Mouse (Mus musculus): ENCODE results near the gene Nxt2. TPM values are rescaled to one million over a fixed set of nuclear protein-coding genes. Genes with fewer than 3 reads are reported as not detected.

Nxt2 gene
- polyA plus RNA-seq (2016; fragmentation: Nextera tagmentation; extraction: Ambion mirVana), result 12.0 and 12.3 TPM in 2 replicates

DNA sequence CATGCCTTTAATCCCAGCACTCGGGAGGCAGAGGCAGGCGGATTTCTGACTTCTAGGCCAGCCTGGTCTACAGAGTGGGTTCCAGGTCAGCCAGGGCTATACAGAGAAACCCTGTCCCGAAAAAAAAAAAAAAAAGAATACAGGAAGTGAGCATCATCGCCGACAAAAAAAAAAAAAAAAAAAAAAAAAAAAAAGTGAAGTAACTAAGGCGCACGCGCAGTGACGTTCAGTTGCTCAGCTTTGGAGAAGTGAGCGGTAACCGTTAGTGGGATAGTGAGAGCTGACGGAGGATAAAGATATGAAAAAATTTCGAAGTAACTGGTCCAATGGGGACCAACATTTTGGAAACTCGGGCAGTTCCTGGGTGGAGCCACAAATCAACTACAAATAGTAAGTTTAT is at the start of gene Nxt2:
Nxt2 (plus strand) TSS at position 229 of the 400 bp plus-strand sequence.
- H3K4me3 ChIP-seq, result peak within 1 kb of the TSS; percentile 50
- no peak within 1 kb of the TSS for H3K9ac ChIP-seq (replicated peaks)
- no peak within 1 kb of the TSS for H3K27ac ChIP-seq (replicated peaks)
- no peaks in the 10 kb centered on the region for H3K4me1 ChIP-seq
- ATAC-seq (ENCODE audit: low FRiP score, low read depth), result no peak
- no peaks in the 10 kb centered on the region for H3K27me3 ChIP-seq
- no peaks in the 10 kb centered on the region for H3K9me3 ChIP-seq
- 95% methylated on average over 14 of the region's 14 CpGs for WGBS
- peak within 1 kb of the TSS; percentile 45 for H3K4me2 ChIP-seq (replicated peaks)
- no peaks in the 10 kb centered on the region for H3K36me3 ChIP-seq

DNA sequence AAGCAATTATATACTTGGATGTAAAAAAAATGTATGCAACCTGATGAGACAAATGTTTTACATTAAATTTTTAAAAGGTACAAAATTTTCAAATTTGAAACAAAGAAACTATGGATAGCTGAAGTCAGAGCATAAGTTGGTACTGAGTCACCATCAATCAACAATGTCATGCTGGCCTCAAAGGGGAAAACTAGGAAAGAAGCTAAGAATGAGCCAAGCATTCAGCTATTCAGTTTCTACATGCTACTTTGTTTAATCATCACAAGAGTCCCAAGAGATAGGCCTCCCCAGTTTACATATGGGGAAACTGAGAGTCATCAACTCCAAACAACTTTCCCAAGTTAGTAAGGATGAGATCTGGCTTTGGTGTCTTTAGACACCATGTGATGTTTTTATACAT is 49.6 kb upstream of the Nxt2 start:
- Histone ChIP-seq H3K27ac (replicated peaks) (no peak overlapping the region), H3K36me3 (no peaks in the 10 kb centered on the region), H3K4me1 (no peaks in the 10 kb centered on the region), H3K4me2 (replicated peaks) (no peak overlapping the region), H3K4me3 (no peak overlapping the region), H3K9me3 (no peaks in the 10 kb centered on the region), H3K27me3 (peaks cover 43% of the 10 kb centered on the region; the same call in 1 of the 2 replicates), H3K9ac (replicated peaks) (no peak overlapping the region)
- ATAC-seq (ENCODE audit: low FRiP score, low read depth), result no peak

- 83% methylated on average over 2 of the region's 2 CpGs for WGBS
- Histone ChIP-seq H3K4me1 (no peaks in the 10 kb centered on the region), H3K9me3 (no peaks in the 10 kb centered on the region), H3K27me3 (peaks cover 29% of the 10 kb centered on the region; the same call in 1 of the 2 replicates), H3K4me2 (replicated peaks) (no peak overlapping the region), H3K9ac (replicated peaks) (no peak overlapping the region), H3K4me3 (no peak overlapping the region), H3K27ac (replicated peaks) (no peak overlapping the region), H3K36me3 (no peaks in the 10 kb centered on the region)
- ATAC-seq (ENCODE audit: low FRiP score, low read depth), result no peak
Measured at GRCm38 (mm10) chrX:142182026-142182425, 44.5 kb upstream of the Nxt2 start.

DNA sequence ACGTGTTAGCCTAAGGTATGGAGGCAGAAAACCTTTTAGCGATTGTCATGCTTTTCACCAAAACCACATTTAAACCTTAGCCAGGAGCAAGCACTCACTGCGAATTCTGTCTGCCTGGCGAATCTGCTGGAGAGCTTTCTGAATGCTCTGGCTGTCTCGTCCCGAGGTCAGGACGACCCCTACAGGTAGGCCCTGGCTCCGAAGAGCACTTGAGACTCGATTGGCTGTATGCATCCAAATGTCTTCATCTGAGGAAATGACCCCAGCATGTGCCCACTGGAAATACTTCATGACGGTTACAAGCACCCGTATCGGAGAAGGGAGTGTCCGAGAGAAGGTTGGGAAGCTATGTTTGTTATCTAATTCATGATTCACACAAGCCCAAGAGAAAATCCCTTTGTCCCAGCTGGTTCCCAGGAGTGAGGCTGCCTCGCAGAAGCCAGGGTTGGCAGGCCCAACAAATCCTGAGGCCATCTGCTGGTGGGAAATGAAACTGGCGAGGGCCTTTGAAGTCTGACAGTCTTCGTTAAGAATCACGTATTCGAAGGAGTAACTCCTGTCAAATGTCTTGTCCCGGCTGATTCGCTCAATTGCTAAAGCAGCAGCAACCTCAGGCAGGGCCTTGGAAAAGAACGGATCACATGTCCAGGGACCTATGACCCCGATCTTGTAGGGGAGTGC is 37.4 kb upstream of the Nxt2 start:
- no peak overlapping the region for H3K27ac ChIP-seq (replicated peaks)
- peak; percentile 78 for ATAC-seq (ENCODE audit: low FRiP score, low read depth)
- peaks cover 26% of the 10 kb centered on the region; the same call in 1 of the 2 replicates for H3K27me3 ChIP-seq
- no peak overlapping the region for H3K9ac ChIP-seq (replicated peaks)
- no peaks in the 10 kb centered on the region for H3K36me3 ChIP-seq
- WGBS, result 33% methylated on average over 22 of the region's 22 CpGs
- no peaks in the 10 kb centered on the region for H3K9me3 ChIP-seq
- no peaks in the 10 kb centered on the region for H3K4me1 ChIP-seq
- H3K4me2 ChIP-seq (replicated peaks), result peak overlapping the region; percentile 22
- H3K4me3 ChIP-seq, result no peak overlapping the region

GRCm38 (mm10) chrX:142190355-142190754 is 36.2 kb upstream of the Nxt2 start:
- WGBS, result 89% methylated on average over 2 of the region's 2 CpGs
- H3K4me1 ChIP-seq, result no peaks in the 10 kb centered on the region
- no peak overlapping the region for H3K4me3 ChIP-seq
- no peak overlapping the region for H3K27ac ChIP-seq (replicated peaks)
- ATAC-seq (ENCODE audit: low FRiP score, low read depth), result no peak
- H3K4me2 ChIP-seq (replicated peaks), result no peak overlapping the region
- no peak overlapping the region for H3K9ac ChIP-seq (replicated peaks)
- no peaks in the 10 kb centered on the region for H3K9me3 ChIP-seq
- H3K27me3 ChIP-seq, result peaks cover 24% of the 10 kb centered on the region
- H3K36me3 ChIP-seq, result no peaks in the 10 kb centered on the region

DNA sequence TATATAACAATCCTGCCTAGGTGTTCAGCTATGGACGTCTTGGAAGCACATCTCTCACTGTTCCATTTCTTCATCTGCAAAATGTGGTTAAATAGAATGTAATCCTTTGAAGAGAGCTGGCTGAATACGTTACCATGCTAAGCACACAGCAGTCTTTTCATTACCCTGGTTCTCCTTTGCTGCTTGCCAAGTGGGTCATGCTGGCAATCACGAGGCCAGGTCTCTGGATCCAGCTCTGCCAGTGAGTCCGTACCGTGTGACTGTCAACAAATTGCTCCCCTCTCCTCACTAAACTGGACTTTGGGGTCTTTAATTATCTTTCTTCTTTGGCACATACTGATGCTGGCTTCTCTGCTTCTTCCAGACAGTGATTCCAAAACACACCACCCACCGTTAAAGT is 32.1 kb upstream of the Nxt2 start:
- WGBS, result 68% methylated on average over 6 of the region's 6 CpGs
- H3K27ac ChIP-seq (replicated peaks), result no peak overlapping the region
- no peaks in the 10 kb centered on the region for H3K9me3 ChIP-seq
- no peak overlapping the region for H3K9ac ChIP-seq (replicated peaks)
- no peak for ATAC-seq (ENCODE audit: low FRiP score, low read depth)
- H3K27me3 ChIP-seq, result peaks cover 36% of the 10 kb centered on the region
- H3K4me1 ChIP-seq, result no peaks in the 10 kb centered on the region
- H3K4me2 ChIP-seq (replicated peaks), result no peak overlapping the region
- no peak overlapping the region for H3K4me3 ChIP-seq
- no peaks in the 10 kb centered on the region for H3K36me3 ChIP-seq

DNA sequence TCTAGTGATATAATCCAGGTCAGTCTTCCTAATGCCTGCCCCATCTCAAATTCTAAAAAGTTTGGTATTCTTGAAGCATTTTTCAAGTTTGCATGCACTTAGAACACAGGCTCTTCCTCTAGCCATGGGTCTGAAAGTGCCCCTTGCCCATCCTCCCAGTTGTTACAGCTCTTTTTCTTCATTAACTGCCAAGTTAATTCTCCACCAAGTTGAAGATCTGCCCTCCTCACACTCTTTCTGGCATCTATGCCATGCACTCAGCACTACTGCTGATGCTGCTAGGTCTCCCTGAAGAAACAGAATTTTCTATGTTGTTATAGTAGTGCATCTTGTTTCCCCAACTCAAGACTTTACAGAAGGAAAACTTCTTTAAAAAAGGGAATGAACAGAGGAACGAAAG is 31.0 kb upstream of the Nxt2 start:
- 70% methylated on average over 1 of the region's 1 CpGs for WGBS
- no peak overlapping the region for H3K4me2 ChIP-seq (replicated peaks)

GRCm38 (mm10) chrX:142196831-142197230 is 29.7 kb upstream of the Nxt2 start, which contains the start of gene Gucy2f:
Gene Gucy2f, minus strand, starts transcription at chrX:142196931.
- H3K4me3 ChIP-seq, result no peak within 1 kb of the TSS
- H3K9ac ChIP-seq (replicated peaks), result no peak within 1 kb of the TSS
- H3K4me2 ChIP-seq (replicated peaks), result no peak within 1 kb of the TSS
- ATAC-seq (ENCODE audit: low FRiP score, low read depth), result no peak
- H3K4me1 ChIP-seq, result no peaks in the 10 kb centered on the region
- H3K27ac ChIP-seq (replicated peaks), result no peak within 1 kb of the TSS
- H3K9me3 ChIP-seq, result no peaks in the 10 kb centered on the region
- 28% methylated on average over 5 of the region's 5 CpGs for WGBS
- peaks cover 26% of the 10 kb centered on the region for H3K27me3 ChIP-seq
- H3K36me3 ChIP-seq, result no peaks in the 10 kb centered on the region

More for the DNA sequence above, 31.0 kb upstream of the Nxt2 start:
- Histone ChIP-seq H3K9ac (replicated peaks) (no peak overlapping the region), H3K27me3 (peaks cover 26% of the 10 kb centered on the region), H3K4me3 (no peak overlapping the region), H3K36me3 (no peaks in the 10 kb centered on the region), H3K4me1 (no peaks in the 10 kb centered on the region), H3K9me3 (no peaks in the 10 kb centered on the region), H3K27ac (replicated peaks) (no peak overlapping the region)
- no peak for ATAC-seq (ENCODE audit: low FRiP score, low read depth)

DNA sequence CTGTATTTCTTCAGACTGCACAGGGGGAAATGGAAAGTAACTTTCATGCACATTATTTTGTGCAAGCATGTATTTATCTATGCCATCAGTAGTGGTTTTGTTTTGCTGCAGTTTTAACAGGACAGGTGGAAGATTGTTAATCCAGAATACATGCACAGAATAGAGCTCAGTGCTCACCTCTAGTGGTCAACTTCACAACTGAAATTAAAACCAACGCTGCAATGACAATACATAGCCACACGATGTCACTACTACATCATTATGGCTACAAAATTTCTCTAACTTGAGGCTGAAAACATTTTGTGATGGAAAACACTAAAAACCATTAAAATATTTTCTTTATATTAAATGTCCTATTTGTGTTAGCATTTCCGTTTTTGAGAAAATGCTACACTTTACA is 26.3 kb upstream of the Nxt2 start:
- H3K4me1 ChIP-seq, result no peaks in the 10 kb centered on the region
- no peak overlapping the region for H3K9ac ChIP-seq (replicated peaks)
- WGBS, result 22% methylated on average over 3 of the region's 3 CpGs
- no peaks in the 10 kb centered on the region for H3K9me3 ChIP-seq
- no peak overlapping the region for H3K4me3 ChIP-seq
- no peak overlapping the region for H3K27ac ChIP-seq (replicated peaks)
- no peaks in the 10 kb centered on the region for H3K36me3 ChIP-seq
- peaks cover 25% of the 10 kb centered on the region for H3K27me3 ChIP-seq
- no peak for ATAC-seq (ENCODE audit: low FRiP score, low read depth)
- no peak overlapping the region for H3K4me2 ChIP-seq (replicated peaks)

- peak overlapping the region; percentile 50 for H3K4me3 ChIP-seq
- no peak overlapping the region for H3K9ac ChIP-seq (replicated peaks)
- H3K4me2 ChIP-seq (replicated peaks), result peak overlapping the region; percentile 45
- WGBS, result 29% methylated on average over 15 of the region's 15 CpGs
- no peaks in the 10 kb centered on the region for H3K9me3 ChIP-seq
- peak overlapping the region; percentile 88 for H3K27ac ChIP-seq (replicated peaks)
- H3K36me3 ChIP-seq, result no peaks in the 10 kb centered on the region
- peak; percentile 54 for ATAC-seq (ENCODE audit: low FRiP score, low read depth)
- H3K4me1 ChIP-seq, result no peaks in the 10 kb centered on the region
- H3K27me3 ChIP-seq, result no peaks in the 10 kb centered on the region
Measured at GRCm38 (mm10) chrX:142227398-142228054, 956 bp downstream of the Nxt2 start.

DNA sequence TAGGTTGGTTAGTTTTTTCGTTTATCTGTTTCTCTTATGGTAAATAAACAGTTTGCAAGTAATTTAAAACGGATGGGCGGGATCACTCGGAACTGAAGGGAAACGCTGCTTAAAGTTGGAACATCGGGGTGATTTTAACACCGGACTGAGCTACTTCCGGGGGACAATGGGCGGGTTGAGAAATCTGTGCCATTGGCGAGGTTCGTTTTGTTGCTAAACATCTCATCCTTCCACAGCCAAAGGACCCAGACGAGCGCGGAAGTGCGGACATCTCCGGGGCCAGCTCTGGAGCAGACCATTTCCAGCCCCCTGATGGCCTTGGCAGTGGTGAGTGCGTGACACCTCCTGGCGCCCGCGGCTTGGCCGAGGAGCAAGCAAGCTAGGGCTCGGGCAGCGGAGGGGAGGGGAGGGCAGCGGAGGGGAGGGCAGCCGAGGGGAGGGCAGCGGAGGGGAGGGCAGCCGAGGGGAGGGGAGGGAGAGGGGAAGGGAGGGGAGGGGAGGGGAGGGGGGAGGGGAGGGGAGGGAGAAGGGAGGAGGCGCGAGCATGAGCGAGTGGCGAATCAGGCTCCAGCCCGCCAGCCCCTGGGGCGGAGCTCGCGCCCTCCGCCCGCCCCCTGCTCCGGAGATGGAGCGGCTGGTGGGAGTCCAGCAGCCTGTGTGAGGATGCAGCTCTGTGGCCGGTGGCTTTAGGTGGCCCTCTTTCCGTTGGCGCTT is 1.6 kb downstream of the Nxt2 start:
- Histone ChIP-seq H3K27me3 (no peaks in the 10 kb centered on the region), H3K4me2 (replicated peaks) (peak overlapping the region; percentile 45), H3K9ac (replicated peaks) (peak overlapping the region; percentile 44; the same call in 1 of the 2 replicates), H3K9me3 (no peaks in the 10 kb centered on the region), H3K4me3 (peak overlapping the region; percentile 50), H3K4me1 (no peaks in the 10 kb centered on the region), H3K36me3 (no peaks in the 10 kb centered on the region), H3K27ac (replicated peaks) (peak overlapping the region; percentile 88)
- WGBS, result 23% methylated on average over 30 of the region's 42 CpGs
- ATAC-seq (ENCODE audit: low FRiP score, low read depth), result peak; percentile 99

DNA sequence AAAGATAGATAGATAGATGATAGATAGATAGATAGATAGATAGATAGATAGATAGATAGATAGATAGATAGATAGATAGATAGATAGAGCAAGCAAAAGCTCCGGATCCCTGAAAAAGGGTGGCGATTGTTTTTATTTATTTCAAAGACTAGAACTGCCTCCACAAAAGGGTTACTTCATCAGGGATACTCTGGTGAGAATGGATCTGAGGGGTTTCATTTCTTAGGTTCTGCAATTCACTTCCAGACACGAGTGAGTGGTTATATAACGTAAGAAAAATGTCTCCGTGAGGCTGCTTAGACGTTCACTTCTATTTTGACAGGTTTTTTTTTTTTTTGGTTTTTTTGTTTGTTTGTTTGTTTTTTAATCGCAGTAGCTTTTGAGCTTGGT is 2.2 kb downstream of the Nxt2 start:
- H3K27me3 ChIP-seq, result no peaks in the 10 kb centered on the region
- no peak overlapping the region for H3K9ac ChIP-seq (replicated peaks)
- 37% methylated on average over 7 of the region's 7 CpGs for WGBS
- no peaks in the 10 kb centered on the region for H3K4me1 ChIP-seq
- no peaks in the 10 kb centered on the region for H3K36me3 ChIP-seq
- H3K9me3 ChIP-seq, result no peaks in the 10 kb centered on the region
- no peak for ATAC-seq (ENCODE audit: low FRiP score, low read depth)
- H3K27ac ChIP-seq (replicated peaks), result no peak overlapping the region
- H3K4me3 ChIP-seq, result peak overlapping the region; percentile 50
- peak overlapping the region; percentile 45 for H3K4me2 ChIP-seq (replicated peaks)
